Mouse (Mus musculus) olfactory bulb, adult 2 months (tissue): ENCODE data around the gene Procr.

Source experiments
- CTCF ChIP-seq: fragments of 200-500 bp; IDR thresholded peaks from 2 replicates; pipeline ENCODE4 v1.5.1; 2012; ENCODE audit warnings: low read depth, mild to moderate bottlenecking, low read length, moderate library complexity; ENCODE audit not compliant: insufficient read depth
- POLR2A ChIP-seq: fragments of 200-500 bp; IDR thresholded peaks from 2 replicates; pipeline ENCODE4 v1.6.1; 2012; ENCODE audit warnings: mild to moderate bottlenecking, low read depth, low read length, moderate library complexity; ENCODE audit not compliant: insufficient read depth

GRCm38 (mm10) chr2:155802761-155803160 is 51.8 kb downstream of the Procr start:
- no peak for TF ChIP-seq CTCF
- TF ChIP-seq POLR2A: no peak
